Mouse (Mus musculus): ENCODE results near the gene Map4. TPM values are rescaled to one million over a fixed set of nuclear protein-coding genes. Genes with fewer than 3 reads are reported as not detected.

Map4 gene
- polyA plus RNA-seq, 1 experiment from 2014 or later: 117 TPM

GRCm38 (mm10) chr9:109900604-109901003 is 30.7 kb upstream of the Map4 start:
- H3K9ac ChIP-seq (replicated peaks): no peak overlapping the region
- no peak overlapping the region for H3K27ac ChIP-seq (replicated peaks)
- no peak for ATAC-seq (replicated peaks)
- H3K4me1 ChIP-seq: no peaks in the 10 kb centered on the region
- H3K36me3 ChIP-seq: no peaks in the 10 kb centered on the region
- no peaks in the 10 kb centered on the region for H3K9me3 ChIP-seq
- WGBS: 87% methylated on average over 3 of the region's 3 CpGs
- no peaks in the 10 kb centered on the region for H3K27me3 ChIP-seq
- no peak overlapping the region for H3K4me2 ChIP-seq (replicated peaks)
- no peak overlapping the region for H3K4me3 ChIP-seq

GRCm38 (mm10) chr9:109902246-109902645 is 29.0 kb upstream of the Map4 start:
- Histone ChIP-seq H3K9ac (replicated peaks) (no peak overlapping the region), H3K27ac (replicated peaks) (no peak overlapping the region), H3K4me2 (replicated peaks) (no peak overlapping the region), H3K9me3 (no peaks in the 10 kb centered on the region), H3K36me3 (no peaks in the 10 kb centered on the region), H3K27me3 (no peaks in the 10 kb centered on the region), H3K4me3 (no peak overlapping the region), H3K4me1 (no peaks in the 10 kb centered on the region)
- 68% methylated on average over 4 of the region's 4 CpGs for WGBS
- ATAC-seq (replicated peaks): no peak

- no peak overlapping the region for H3K4me3 ChIP-seq
- ATAC-seq (replicated peaks): no peak
- H3K27me3 ChIP-seq: no peaks in the 10 kb centered on the region
- 59% methylated on average over 5 of the region's 5 CpGs for WGBS
- H3K27ac ChIP-seq (replicated peaks): no peak overlapping the region
- no peak overlapping the region for H3K4me2 ChIP-seq (replicated peaks)
- no peaks in the 10 kb centered on the region for H3K9me3 ChIP-seq
- no peak overlapping the region for H3K9ac ChIP-seq (replicated peaks)
- no peaks in the 10 kb centered on the region for H3K4me1 ChIP-seq
- no peaks in the 10 kb centered on the region for H3K36me3 ChIP-seq
These were observed 28.5 kb upstream of the Map4 start for GRCm38 (mm10) chr9:109902740-109903139.

GRCm38 (mm10) chr9:109907300-109907699 is 24.0 kb upstream of the Map4 start:
- Histone ChIP-seq H3K36me3 (no peaks in the 10 kb centered on the region), H3K4me3 (no peak overlapping the region), H3K4me2 (replicated peaks) (no peak overlapping the region), H3K9me3 (no peaks in the 10 kb centered on the region), H3K27ac (replicated peaks) (no peak overlapping the region), H3K9ac (replicated peaks) (no peak overlapping the region), H3K27me3 (no peaks in the 10 kb centered on the region), H3K4me1 (no peaks in the 10 kb centered on the region)
- no peak for ATAC-seq (replicated peaks)
- WGBS: 56% methylated on average over 8 of the region's 8 CpGs

GRCm38 (mm10) chr9:109907774-109908465 is 23.3 kb upstream of the Map4 start:
- no peak for ATAC-seq (replicated peaks)

GRCm38 (mm10) chr9:109909102-109909501 is 22.2 kb upstream of the Map4 start:
- WGBS: 85% methylated on average over 8 of the region's 8 CpGs
- Histone ChIP-seq H3K27ac (replicated peaks) (no peak overlapping the region), H3K36me3 (no peaks in the 10 kb centered on the region), H3K27me3 (no peaks in the 10 kb centered on the region), H3K9ac (replicated peaks) (no peak overlapping the region), H3K4me1 (no peaks in the 10 kb centered on the region), H3K9me3 (no peaks in the 10 kb centered on the region), H3K4me3 (no peak overlapping the region), H3K4me2 (replicated peaks) (no peak overlapping the region)
- no peak for ATAC-seq (replicated peaks)

More at GRCm38 (mm10) chr9:109907774-109908465, 23.3 kb upstream of the Map4 start:
- Histone ChIP-seq H3K27ac (replicated peaks) (no peak overlapping the region), H3K9ac (replicated peaks) (no peak overlapping the region), H3K9me3 (no peaks in the 10 kb centered on the region), H3K4me3 (no peak overlapping the region), H3K4me1 (no peaks in the 10 kb centered on the region), H3K4me2 (replicated peaks) (no peak overlapping the region), H3K36me3 (no peaks in the 10 kb centered on the region), H3K27me3 (no peaks in the 10 kb centered on the region)
- WGBS: 77% methylated on average over 6 of the region's 6 CpGs

GRCm38 (mm10) chr9:109909926-109910325 is 21.3 kb upstream of the Map4 start:
- no peak for ATAC-seq (replicated peaks)

GRCm38 (mm10) chr9:109911779-109912178 is 19.5 kb upstream of the Map4 start:
- no peak overlapping the region for H3K4me3 ChIP-seq
- ATAC-seq (replicated peaks): no peak
- no peaks in the 10 kb centered on the region for H3K9me3 ChIP-seq
- no peaks in the 10 kb centered on the region for H3K36me3 ChIP-seq
- no peaks in the 10 kb centered on the region for H3K27me3 ChIP-seq
- H3K27ac ChIP-seq (replicated peaks): no peak overlapping the region
- no peaks in the 10 kb centered on the region for H3K4me1 ChIP-seq
- no peak overlapping the region for H3K9ac ChIP-seq (replicated peaks)
- H3K4me2 ChIP-seq (replicated peaks): no peak overlapping the region
- WGBS: 84% methylated on average over 7 of the region's 7 CpGs

More at GRCm38 (mm10) chr9:109909926-109910325, 21.3 kb upstream of the Map4 start:
- Histone ChIP-seq H3K4me1 (no peaks in the 10 kb centered on the region), H3K36me3 (no peaks in the 10 kb centered on the region), H3K27ac (replicated peaks) (no peak overlapping the region), H3K27me3 (no peaks in the 10 kb centered on the region), H3K9me3 (no peaks in the 10 kb centered on the region), H3K4me2 (replicated peaks) (no peak overlapping the region), H3K4me3 (no peak overlapping the region), H3K9ac (replicated peaks) (no peak overlapping the region)
- WGBS: 90% methylated on average over 4 of the region's 4 CpGs

GRCm38 (mm10) chr9:109914269-109914926 is 16.9 kb upstream of the Map4 start:
- no peak for ATAC-seq (replicated peaks)
- Histone ChIP-seq H3K36me3 (no peaks in the 10 kb centered on the region), H3K9me3 (no peaks in the 10 kb centered on the region), H3K9ac (replicated peaks) (no peak overlapping the region), H3K27me3 (no peaks in the 10 kb centered on the region), H3K4me3 (no peak overlapping the region), H3K4me1 (no peaks in the 10 kb centered on the region), H3K4me2 (replicated peaks) (no peak overlapping the region), H3K27ac (replicated peaks) (no peak overlapping the region)
- WGBS: 80% methylated on average over 4 of the region's 4 CpGs

GRCm38 (mm10) chr9:109917931-109918330 is 13.3 kb upstream of the Map4 start:
- Histone ChIP-seq H3K36me3 (no peaks in the 10 kb centered on the region), H3K27ac (replicated peaks) (no peak overlapping the region), H3K9me3 (no peaks in the 10 kb centered on the region), H3K4me2 (replicated peaks) (no peak overlapping the region), H3K27me3 (no peaks in the 10 kb centered on the region), H3K4me3 (no peak overlapping the region), H3K4me1 (no peaks in the 10 kb centered on the region), H3K9ac (replicated peaks) (no peak overlapping the region)
- no peak for ATAC-seq (replicated peaks)
- WGBS: 79% methylated on average over 2 of the region's 2 CpGs

GRCm38 (mm10) chr9:109929131-109929530 is 2.1 kb upstream of the Map4 start:
- ATAC-seq (replicated peaks): no peak
- WGBS: 97% methylated on average over 3 of the region's 3 CpGs

GRCm38 (mm10) chr9:109930063-109930462 is 1.2 kb upstream of the Map4 start:
- H3K9ac ChIP-seq (replicated peaks): no peak overlapping the region
- ATAC-seq (replicated peaks): no peak
- peaks cover 15% of the 10 kb centered on the region for H3K4me1 ChIP-seq
- no peak overlapping the region for H3K4me3 ChIP-seq
- no peaks in the 10 kb centered on the region for H3K36me3 ChIP-seq
- no peak overlapping the region for H3K27ac ChIP-seq (replicated peaks)
- H3K9me3 ChIP-seq: no peaks in the 10 kb centered on the region
- WGBS: 96% methylated on average over 5 of the region's 5 CpGs
- no peak overlapping the region for H3K4me2 ChIP-seq (replicated peaks)
- H3K27me3 ChIP-seq: no peaks in the 10 kb centered on the region

More at GRCm38 (mm10) chr9:109929131-109929530, 2.1 kb upstream of the Map4 start:
- no peak overlapping the region for H3K4me3 ChIP-seq
- H3K9ac ChIP-seq (replicated peaks): no peak overlapping the region
- no peak overlapping the region for H3K4me2 ChIP-seq (replicated peaks)
- no peak overlapping the region for H3K27ac ChIP-seq (replicated peaks)
- H3K4me1 ChIP-seq: peaks cover 15% of the 10 kb centered on the region
- H3K36me3 ChIP-seq: no peaks in the 10 kb centered on the region
- H3K9me3 ChIP-seq: no peaks in the 10 kb centered on the region
- no peaks in the 10 kb centered on the region for H3K27me3 ChIP-seq
